Mouse (Mus musculus) forebrain, embryonic 11.5 days (tissue): ENCODE measurements around the gene Dffb. TPM values are rescaled to one million over a fixed set of nuclear protein-coding genes. Genes with fewer than 3 reads are reported as not detected.

ENCODE experiments used
- polyA plus RNA-seq: library from polyadenylated mRNA; unstranded; fragments of >200 nt; fragmentation: Nextera tagmentation; extraction: Ambion mirVana; gene quantifications from 2 replicates; pipeline ENCODE4 v1.2.1, GENCODE M21; 2014

Dffb gene
- polyA plus RNA-seq, 1 experiment from 2014 or later: 14.1 TPM

Other genes starting within 250 kb of the Dffb start
- 115 and 116 TPM in 2 replicates for gene A430005L14Rik, start 17.9 kb downstream of the Dffb start, polyA plus RNA-seq
- 22.6 and 24.9 TPM in 2 replicates for gene Cep104, start 68 bp upstream of the Dffb start, polyA plus RNA-seq
- 12.3 and 19.2 TPM in 2 replicates for gene Lrrc47, start 36.6 kb upstream of the Dffb start, polyA plus RNA-seq
- gene Smim1, start 51.1 kb upstream of the Dffb start, polyA plus RNA-seq: 10.2 and 10.5 TPM in 2 replicates
- gene Ccdc27, start 67.6 kb upstream of the Dffb start, polyA plus RNA-seq: not detected in 2 replicates
- gene Trp73, start 165.1 kb upstream of the Dffb start, polyA plus RNA-seq: 6.6 and 11.6 TPM in 2 replicates
- gene Wrap73, start 167.2 kb upstream of the Dffb start, polyA plus RNA-seq: 44.5 and 52.4 TPM in 2 replicates
- 126 and 135 TPM in 2 replicates for gene Tprgl, start 185.5 kb upstream of the Dffb start, polyA plus RNA-seq
- 23.9 and 25.7 TPM in 2 replicates for gene Megf6, start 195.6 kb upstream of the Dffb start, polyA plus RNA-seq